17 mouse cellular contexts compared by ENCODE assay signal in the genomic region with DNA sequence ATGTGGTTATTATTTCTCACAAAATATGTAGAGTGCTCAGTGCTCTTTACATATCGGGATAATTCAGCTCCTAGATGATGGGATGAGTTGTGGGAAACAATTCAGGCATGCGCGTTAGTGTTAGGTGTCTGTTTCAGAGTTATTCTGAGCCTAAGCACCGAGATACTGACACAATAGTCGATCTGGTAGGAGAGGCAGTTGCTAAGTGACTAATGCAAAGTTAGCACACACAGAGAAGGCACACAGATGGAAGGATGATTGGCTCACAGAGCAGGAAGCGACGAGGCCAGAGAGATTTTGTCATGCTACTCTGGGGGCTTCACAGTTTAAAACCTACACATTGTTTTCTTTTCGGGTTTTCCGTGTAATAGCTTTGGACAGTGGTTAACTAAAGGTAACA. TPM values are rescaled to one million over a fixed set of nuclear protein-coding genes. Genes with fewer than 3 reads are reported as not detected.
DNase-seq lines count a peak whose midpoint lies in the region; ATAC-seq lines count a peak whose summit lies in the region.
"Had no signal": no experiment of that assay in that cellular context is flagged by ENCODE, and none has a peak within 500 bp of the region (broad histone marks: within the 10 kb centered on the region; RNA-seq: fewer than 3 reads in every experiment).

No protein-coding gene starts in this region.

- no peak for DNase-seq in frontal cortex, postnatal 25 days (ENCODE audit: low spot score in 2 of 2)
- peak; percentile 16 to 25 for DNase-seq in frontal cortex, postnatal 36 days (ENCODE audit: low spot score in 2 of 2)
- peak; percentile 16 to 69 for DNase-seq in layer of hippocampus, postnatal 14 days (ENCODE audit: low spot score in 2 of 2)
- peak; percentile 9 to 24 for DNase-seq in right cerebral cortex, postnatal 36 days (ENCODE audit: low spot score in 2 of 2)
- DNase-seq in natural killer cell, adult 2 months (ENCODE audit: low spot score in 2 of 2) = no peak
- DNase-seq in ovary, adult 18-20 months (ENCODE audit: low spot score) = no peak
- DNase-seq in heart, adult 11 months = no peak
- DNase-seq: adrenal gland, postnatal 36 days; cerebellum, adult 9-11 months; kidney, adult 18-20 months; kidney, postnatal 14 days; liver, embryonic 13.5 days; thymus, postnatal 14 days had no signal

- peak; percentile 100 for ATAC-seq in frontal cortex, adult (ENCODE audit: low TSS enrichment)
- ATAC-seq: midbrain, embryonic 13.5 days had no signal

RNA-seq across cellular contexts. Expression of gene Gje1, which starts 7.7 kb away (rescaled TPM):
- total RNA-seq in layer of hippocampus, postnatal 14 days (2021) = not detected
- total RNA-seq: adrenal gland, postnatal 36 days; gastrocnemius, postnatal 4 days; heart, postnatal 25 days had no signal

RNA-seq across cellular contexts. Expression of gene Nmbr, which starts 20.3 kb away (rescaled TPM):
- 1 to 10 TPM; 3.8 TPM for total RNA-seq in layer of hippocampus, postnatal 14 days (2021)
- total RNA-seq: adrenal gland, postnatal 36 days; gastrocnemius, postnatal 4 days; heart, postnatal 25 days had no signal

RNA-seq across cellular contexts. Expression of gene Vta1, which starts 20.3 kb away (rescaled TPM):
- total RNA-seq in layer of hippocampus, postnatal 14 days (2021) = 10 to 100 TPM; 66.8 to 70.1 TPM

Comparison
In these comparisons a context has a peak if more than half of its experiments do, and no peak if none do; other contexts are left out.
1. DNase-seq: peak in frontal cortex, postnatal 36 days (2 of 2), layer of hippocampus, postnatal 14 days (2 of 2) and right cerebral cortex, postnatal 36 days (2 of 2); none in frontal cortex, postnatal 25 days (0 of 2), natural killer cell, adult 2 months (0 of 2), ovary, adult 18-20 months (single experiment) and heart, adult 11 months (single experiment).